Mouse (Mus musculus) hindlimb bud, embryonic 11.5 days (tissue): Measurements from ENCODE around the gene Schip1.
A peak's percentile ranks its signal among the peaks of the same experiment; 100 is the strongest.

ENCODE experiments used
- DNase-seq: peaks from one replicate; pipeline ENCODE4 v3.0.0-alpha.2; 2012; ENCODE audit warnings: low read depth, low spot score; ENCODE audit errors: extremely low spot score

Gene Schip1

DNA sequence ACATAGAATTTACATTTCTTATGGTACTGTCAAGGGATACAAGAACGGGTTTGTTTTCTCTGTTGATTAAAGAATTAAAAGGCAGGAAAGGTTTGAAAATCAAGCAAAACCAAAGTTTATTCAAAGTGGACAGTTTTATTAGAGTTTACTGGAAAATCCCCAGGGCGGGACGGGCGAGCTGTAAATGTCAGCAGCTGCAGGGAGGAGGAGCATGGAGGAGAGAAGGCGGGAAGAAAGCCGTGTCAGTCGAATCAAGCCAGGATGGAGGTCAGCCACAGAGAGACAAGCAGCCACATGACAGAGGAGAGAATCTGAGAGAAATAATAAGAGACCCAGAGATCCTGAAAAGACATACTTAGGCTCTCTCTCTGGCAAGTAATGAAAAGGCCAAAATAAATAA lies 314.6 kb downstream of the Schip1 start:
- no peak for DNase-seq

DNA sequence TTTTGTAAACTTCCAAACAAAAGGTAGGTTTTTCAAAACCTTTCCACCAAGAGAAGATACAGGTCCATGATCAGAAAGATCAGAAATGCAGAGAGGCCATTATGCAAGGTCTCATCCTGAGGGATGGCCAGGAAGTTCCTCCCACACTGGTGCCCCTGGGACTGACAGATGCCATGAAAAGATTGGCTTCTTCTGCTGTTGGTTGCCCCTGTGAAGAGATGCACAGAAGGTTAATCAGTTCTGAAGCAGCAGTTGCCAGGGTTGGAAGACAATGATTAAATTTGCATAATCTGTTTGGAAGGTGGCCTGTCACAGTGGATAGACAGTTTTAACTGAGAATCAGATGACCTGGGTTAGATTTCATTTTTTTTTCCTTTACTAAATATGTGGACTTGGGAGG lies 319.1 kb downstream of the Schip1 start:
- DNase-seq: no peak

DNA sequence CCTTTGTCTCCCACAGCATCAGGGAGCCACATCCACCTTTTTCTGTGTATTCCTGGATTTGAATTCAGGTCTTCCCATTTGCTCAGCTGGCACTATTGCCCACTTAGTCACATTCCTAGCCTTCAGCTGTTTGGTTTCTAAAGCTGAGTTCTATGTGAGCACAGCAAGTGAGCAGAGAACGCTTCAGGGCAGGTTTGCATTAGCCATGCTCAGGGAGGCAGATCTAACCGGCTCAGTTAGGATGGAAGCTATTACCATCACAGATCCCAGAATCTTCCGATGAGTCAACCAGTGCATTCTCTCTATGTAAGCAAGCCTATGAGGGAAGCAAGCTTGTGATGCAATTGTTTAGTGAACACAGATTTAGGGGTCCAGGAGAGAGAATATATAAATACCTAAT lies 320.9 kb downstream of the Schip1 start:
- no peak for DNase-seq

DNA sequence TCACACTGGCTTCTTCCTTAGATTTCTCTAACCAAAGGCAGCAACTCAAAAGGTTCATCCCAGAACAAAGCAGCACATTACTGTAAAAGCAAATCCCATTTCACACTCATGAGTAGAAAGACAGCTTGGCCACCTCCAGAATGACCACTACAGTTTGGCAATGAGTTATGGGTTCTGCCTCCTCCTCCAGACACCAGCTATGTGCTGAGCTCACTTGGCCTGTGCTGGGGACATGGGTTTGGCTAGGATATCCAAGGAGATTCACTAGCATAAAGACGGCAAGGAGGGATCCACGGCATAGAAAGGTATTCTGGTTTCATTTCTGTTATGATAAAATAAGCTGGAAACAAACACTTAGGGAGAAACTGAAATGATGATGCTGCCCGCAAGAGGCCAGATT lies 323.4 kb downstream of the Schip1 start:
- no peak for DNase-seq

DNA sequence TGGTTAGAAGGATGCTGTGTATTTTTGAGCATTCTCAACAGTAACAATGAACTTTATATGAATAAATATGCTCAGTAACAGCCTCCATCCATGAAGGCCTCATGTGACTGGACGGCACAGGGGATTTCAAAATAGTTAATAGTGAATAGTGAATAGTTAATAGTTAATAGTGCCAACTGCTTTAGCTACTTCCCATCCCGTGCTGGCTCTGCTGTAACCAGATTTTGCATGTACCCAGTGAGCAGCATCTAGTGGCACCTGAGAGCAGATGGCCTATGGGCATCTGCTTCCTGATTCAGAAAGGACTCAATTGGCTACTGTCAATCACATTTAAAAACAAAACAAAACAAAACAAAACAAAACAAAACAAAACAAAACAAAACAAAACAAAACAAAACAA lies 329.0 kb downstream of the Schip1 start:
- no peak for DNase-seq

DNA sequence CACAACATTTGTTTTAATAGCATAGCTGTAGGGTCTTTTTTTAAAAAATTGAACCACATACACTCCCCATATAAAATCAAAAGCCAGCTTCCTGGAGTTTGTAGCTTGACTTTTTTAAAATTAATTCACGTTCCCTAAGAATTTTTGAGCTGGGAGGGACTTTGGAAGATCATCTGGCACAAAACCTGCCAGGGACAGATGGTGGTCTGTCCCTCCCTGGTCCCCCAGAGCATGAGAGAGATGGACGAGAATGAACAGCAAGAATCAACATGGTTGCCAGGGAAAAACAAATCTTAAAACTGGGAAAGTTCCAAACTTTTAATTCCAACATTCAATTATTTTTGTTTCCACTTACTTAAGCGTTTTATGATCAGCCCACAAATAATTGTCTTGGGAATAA lies 334.1 kb downstream of the Schip1 start:
- DNase-seq: no peak

DNA sequence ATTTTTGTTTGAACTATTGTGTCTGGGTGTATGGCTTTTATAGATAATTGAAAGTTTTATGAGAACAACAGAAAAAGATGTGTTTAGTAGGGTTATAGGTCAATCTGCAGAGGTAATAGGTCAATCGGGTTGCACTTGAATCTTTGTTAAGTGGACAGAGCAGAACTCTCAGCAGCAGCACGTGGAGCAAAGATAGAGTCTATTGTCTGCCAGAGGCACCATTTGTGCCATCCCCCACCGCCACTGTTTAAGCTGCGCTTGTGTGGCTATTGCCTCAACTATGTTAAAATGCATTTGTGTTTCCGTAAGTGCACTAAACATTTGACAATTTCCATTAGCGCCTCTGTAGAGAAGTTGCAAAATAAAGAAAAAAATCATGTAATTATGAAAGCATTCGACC lies 335.5 kb downstream of the Schip1 start:
- no peak for DNase-seq

DNA sequence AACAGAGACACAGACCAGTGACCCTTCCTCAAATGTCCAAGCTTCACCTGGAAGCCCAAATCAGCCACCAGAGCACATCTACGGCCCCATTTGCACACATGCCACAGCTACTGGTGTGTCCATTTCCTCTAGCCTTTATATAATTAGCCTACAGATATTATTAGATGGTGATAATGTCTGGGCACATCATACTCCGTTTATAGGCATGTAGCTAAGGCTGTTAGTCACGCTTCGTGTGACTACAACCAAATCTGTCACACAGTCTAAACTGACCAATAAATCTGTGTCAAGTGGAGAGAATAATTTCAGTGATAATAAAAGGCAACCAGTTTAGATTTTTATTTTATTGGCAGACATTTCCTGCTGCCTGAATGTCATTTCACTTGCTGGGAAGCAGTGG lies 338.7 kb downstream of the Schip1 start:
- no peak for DNase-seq

DNA sequence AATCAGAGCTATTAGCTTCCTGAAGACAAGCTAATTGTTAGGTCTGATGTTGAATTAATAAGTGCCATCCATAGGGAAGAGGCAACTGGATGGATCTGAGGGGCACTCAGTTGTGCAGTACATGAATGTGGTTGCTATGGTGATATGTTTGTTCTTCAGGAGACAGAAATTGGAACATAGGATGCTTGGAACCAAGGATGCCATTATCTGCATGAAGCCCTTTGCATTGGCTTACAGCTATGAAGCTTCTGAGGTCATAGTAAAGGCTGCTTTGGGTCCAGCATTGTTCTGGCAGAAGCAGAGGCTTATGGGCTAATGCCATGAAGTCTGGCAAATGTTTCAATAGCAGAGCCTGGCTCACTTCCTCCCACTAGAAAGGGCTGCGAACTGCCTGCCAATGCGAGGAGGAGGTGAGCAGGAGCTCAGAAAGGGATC lies 339.2 kb downstream of the Schip1 start:
- DNase-seq: no peak

DNA sequence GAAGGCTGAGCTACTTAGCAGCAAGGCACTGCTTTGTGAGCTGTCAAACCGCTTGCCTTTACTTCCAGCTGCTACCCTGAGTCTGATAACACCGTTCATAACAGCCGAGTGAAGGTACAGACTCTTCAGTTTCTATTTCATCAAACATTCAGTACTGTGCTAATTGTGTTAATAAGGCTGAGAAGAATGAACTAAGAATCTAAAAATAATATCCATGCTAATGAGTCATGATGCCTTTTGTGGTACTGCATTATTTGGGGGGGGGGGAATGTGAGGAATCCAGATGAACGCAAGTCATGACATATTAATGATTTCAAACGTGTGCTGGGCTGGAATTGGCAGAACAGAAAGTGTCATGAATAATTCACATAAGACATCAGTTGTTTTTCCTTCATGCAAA lies 341.1 kb downstream of the Schip1 start:
- DNase-seq: no peak

DNA sequence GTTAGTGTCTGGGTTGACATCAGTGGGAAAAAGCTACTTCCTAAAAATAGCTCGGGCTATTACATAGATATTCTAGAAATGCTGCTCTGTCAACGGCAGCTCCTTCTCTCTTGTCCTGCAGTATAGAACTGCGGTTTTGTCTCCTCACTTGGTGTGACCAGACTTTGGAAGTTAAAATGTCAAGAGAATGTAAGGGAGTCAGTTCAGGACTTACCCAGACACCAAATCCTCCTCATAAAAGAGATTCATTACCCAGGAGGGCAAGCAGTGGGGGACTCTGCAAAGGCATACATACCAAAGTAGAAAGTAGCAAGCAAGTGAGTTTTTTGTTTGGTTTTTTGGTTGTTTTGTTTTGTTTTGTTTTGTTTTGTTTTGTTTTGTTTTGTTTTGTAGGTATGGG lies 347.7 kb downstream of the Schip1 start:
- no peak for DNase-seq

DNA sequence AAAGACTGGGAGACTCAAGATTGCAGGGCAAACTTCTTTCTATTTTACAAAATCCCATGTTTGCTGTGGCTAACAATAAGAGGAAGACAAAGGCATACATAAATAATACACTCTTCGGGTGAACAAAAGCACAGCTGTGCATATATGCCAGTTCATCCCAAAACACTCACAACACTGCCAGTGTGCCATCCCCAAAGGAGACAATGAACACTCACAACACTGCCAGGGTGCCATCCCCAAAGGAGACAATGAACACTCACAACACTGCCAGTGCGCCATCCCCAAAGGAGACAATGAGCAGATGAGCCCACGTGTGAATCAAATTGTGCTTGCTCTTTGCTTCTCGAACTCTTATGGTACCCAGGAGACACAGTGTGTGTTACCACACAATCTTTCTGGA lies 355.2 kb downstream of the Schip1 start:
- no peak for DNase-seq

DNA sequence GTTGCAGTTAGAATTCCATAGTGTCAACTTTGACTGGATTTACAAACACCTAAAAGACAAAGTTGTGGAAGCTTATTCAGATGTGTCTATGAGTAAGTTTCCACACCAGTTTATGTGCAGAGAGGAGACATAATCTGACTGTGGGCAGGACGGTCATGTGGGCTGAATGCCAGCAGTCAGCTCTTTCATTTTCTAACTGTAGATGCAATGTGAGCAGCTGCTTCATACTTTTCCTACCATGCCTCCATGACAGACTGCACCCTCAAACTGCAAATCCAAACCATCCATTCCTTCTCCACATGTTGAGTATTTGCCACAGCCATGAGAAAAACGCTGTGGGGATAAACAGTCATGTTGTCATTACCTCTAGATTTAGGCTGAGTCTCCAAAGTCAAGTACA lies 356.3 kb downstream of the Schip1 start:
- no peak for DNase-seq

DNA sequence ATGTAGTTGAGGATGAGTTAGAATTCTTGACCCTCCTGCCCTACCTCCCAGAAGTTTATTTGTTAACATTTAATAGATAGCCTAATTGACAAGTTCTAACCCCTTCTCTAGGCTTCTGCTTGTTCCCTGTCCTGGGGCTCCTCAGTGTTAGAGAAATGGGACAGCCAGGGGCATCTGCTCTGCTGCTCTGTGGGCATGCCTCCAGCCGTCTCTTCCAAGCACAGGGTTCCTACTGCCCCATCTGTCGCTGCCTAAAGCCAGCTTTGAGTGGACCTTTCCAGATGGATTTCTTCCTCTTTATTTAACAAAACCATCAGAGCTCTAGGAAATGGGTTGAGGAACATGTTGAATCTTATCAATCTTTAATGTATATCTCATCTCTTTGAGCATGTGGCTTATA lies 357.2 kb downstream of the Schip1 start:
- no peak for DNase-seq

DNA sequence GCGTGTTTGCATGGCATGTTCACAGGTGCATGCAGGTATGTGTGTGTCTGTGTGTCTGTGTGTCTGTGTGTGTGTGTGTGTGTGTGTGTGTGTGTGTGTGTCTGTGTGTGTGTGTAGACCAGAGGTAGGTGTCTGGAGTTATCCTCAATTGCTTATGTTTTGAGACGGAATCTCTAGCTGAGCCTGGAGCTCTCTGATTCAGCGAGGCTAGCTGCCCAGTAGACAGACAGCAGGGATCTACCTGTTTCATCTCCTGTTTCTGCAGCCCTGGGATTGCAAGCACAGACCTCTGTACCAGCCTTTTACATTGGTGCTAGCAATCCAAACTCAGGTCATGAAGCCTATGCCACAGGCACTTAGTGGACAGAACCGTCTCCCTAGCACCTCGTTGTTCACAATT lies 363.5 kb downstream of the Schip1 start:
- no peak for DNase-seq

DNA sequence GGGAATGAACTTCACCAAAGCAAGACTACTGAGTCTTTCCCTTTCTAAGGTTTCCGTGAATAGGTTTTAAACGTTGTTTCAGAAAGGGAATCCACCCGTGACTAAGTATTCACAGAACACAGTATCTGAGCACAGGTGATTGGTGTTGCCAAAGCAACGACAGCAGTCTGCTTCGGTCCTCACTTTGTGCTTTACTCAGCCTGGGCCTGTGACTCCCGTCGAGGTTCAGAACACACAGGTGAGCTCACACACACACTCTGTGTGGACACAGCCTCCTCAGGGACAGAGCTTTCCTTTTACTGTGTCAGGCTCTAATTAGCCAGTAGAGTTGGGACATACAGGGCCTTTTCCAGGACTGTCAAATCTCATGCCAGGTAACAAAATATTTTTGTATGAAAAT lies 369.8 kb downstream of the Schip1 start:
- no peak for DNase-seq

DNA sequence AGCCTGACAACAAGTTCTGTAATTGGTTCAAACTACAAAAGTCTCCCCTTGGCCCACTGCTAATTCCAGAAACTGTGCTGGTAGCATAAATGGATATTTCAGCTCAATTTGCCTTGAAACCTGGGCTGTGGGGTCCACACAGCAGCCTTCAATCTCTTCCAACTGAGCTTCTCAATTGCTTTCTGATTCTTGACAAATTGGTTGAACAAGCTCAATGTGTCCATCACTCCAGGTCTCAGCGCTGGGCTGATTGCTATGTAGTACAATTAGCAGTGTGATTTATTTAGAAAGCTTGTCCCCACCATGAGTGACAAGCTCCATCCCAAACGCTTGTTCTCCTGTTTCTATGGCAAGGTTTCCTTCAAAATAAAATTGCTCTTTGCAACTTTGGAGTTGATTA lies 370.3 kb downstream of the Schip1 start:
- no peak for DNase-seq

DNA sequence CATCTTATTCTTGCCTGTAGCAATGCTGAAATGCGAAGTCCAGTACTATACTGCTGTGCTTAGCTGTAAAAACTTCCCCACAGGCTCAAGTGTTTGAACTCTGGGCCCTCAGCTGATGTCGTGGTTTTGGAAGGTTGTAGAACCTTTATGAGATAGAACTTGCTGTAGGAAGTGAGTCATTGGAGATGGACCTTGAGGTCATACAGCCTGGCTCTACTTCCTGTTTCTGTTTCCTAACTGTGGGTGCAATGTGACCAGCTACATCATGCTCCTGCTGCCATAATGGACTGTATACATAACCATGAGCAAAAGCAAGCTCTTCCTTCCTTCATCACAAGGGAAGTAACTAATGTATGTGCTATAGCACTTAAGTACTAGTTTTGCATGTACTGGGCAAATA lies 383.9 kb downstream of the Schip1 start:
- no peak for DNase-seq

DNA sequence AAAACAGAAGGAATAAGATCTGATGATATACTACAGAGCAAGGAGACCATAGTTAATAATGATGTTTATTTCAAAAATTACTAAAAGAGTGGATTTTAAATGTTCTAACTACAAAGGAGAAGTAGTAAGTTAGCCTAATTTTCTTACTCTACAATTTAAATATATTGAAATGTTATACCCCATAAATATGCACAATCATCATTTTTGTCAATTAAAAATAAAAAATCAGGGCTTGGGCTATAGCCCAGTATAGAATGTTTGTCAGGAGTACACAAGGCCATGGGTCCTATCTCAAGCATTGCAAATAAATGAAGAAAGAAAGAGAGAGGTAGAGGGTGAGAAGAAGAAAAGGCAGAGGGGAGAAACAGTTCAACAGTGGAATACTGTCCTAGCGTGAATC lies 387.0 kb downstream of the Schip1 start:
- no peak for DNase-seq

DNA sequence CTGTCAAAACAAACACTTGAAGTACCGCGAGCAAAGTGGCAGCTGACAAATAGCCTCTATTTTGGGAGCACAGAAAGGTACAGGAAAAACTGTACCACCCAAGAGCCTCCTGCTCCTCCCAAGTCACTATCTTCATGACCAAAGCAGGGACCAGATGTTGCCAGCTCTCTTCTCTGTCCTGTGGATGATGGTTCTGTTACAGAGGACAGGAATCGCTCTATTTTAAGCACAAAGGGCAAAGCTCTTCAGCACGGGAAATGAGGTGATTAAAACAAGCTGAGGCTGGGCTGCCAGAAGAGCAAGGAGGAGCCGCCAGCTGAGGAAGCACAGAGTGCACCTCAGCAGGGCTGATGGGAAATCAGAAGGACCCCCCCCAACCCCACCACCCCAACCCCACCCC lies 388.7 kb downstream of the Schip1 start:
- DNase-seq: no peak

DNA sequence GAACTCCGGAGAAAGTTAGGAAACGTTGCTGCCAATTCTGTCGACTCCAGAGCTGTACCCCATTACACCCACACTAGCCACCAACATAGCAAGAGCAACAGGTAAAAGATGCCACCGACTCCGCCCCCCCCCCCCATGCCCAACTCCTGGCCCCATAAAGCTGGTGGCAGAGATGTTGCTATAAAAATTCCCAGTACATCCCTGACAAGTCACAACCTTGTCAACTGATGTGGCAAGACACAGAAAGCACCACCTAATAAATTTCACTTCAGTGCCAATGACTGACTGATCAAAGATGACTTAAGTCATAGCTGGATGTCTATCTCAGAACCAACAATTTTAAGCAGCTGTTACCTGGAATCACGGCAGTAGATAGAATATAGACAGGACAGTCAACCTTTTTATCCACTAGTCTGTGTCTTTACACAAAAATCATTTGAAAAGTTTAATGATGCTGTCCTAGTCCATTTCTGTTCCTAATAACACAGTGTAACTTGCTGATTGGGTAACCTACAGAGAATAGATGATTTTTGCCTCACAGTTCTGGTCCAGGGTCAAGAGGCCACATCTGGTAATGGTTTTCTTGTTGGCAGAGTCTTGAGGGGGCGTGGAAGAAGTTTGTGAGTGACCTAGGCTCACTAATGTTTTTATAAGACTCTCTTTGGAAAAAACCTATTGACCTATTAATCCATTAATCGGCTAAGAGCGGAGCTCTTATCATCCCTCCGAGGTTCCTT lies 389.3 kb downstream of the Schip1 start:
- peak; percentile 91 for DNase-seq

DNA sequence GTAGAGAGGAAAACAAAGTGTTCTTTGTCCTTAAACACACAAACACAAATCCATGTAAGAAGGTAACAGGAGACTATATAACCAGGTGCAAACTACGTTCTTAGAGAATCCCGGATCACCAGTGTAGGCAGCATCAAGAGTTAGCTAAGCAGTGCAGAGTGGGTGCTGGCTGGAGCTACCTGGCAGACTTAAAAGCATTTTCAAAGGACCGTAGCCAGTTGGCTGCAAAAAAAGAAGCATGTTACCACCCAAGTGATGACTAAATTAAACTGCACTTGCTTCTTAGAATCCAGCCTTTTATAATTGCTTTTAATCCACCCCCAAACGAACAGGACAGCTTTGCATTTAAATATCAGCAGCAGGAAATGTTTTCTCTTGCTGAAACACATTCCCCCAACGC lies 402.0 kb downstream of the Schip1 start:
- no peak for DNase-seq

DNA sequence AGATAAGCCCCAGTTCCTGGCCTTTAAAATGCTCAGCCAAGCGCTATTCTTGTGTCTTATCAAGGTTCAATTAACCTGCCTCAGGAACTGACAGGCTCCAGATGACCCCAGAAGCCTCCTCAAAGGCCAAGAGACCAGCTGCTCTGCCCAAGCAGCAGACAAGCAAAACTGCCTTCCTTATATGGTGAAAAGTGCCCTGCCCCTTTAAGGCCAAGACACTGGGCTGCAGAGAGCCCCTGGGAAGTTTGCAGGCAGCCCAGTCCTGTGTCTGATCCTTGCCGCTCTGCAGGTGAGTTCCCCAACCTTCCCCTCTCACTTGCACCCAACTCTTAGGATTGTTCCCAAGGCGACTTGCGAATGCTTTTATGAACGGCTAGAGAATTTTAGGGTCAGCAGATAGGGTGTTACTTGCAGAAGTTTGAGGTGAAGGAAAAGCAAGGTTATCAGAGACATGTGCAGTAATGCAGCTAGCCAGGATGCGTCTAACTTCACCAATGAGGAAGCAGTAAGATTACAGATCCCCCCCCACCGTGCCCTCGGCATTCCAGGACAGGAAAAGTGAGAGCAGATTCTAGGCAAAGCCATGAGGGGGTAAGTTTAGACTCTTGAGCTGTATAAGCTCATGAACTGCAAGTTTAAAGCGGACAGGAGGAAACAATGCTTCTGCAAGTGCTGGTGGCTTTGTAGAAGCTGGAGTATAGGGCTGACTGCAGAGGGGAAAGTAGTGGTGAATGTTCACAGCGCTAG lies 403.5 kb downstream of the Schip1 start:
- DNase-seq: no peak
